Mouse (Mus musculus): ENCODE data around the gene E030030I06Rik.
"Not testable (repeated sequence)": the region's sequence is repeated elsewhere in the genome, so short reads cannot be mapped to it uniquely, and the experiment has no call there.

E030030I06Rik gene

GRCm38 (mm10) chr10:22149073-22149690, at the start of gene E030030I06Rik:
Gene E030030I06Rik (minus strand): TSS chr10:22149270.
- DNase-seq: no peak

- DNase-seq: not testable (repeated sequence)
Measured at GRCm38 (mm10) chr10:22191035-22191434, 42.0 kb upstream of the E030030I06Rik start.

GRCm38 (mm10) chr10:22176515-22176914, 27.4 kb upstream of the E030030I06Rik start:
- DNase-seq: not testable (repeated sequence)

GRCm38 (mm10) chr10:22174190-22174487, 25.1 kb upstream of the E030030I06Rik start:
- not testable (repeated sequence) for DNase-seq

GRCm38 (mm10) chr10:22173335-22174189, 24.5 kb upstream of the E030030I06Rik start:
- not testable (repeated sequence) for DNase-seq

- not testable (repeated sequence) for DNase-seq
Measured at GRCm38 (mm10) chr10:22172431-22173334, 23.6 kb upstream of the E030030I06Rik start.

- DNase-seq: not testable (repeated sequence)
Measured at GRCm38 (mm10) chr10:22169116-22169515, 20.0 kb upstream of the E030030I06Rik start.

- not testable (repeated sequence) for DNase-seq
Measured at GRCm38 (mm10) chr10:22167061-22167460, 18.0 kb upstream of the E030030I06Rik start.

- DNase-seq: not testable (repeated sequence)
Measured at GRCm38 (mm10) chr10:22166025-22166424, 17.0 kb upstream of the E030030I06Rik start.

GRCm38 (mm10) chr10:22165328-22166003, 16.4 kb upstream of the E030030I06Rik start:
- DNase-seq: not testable (repeated sequence)

GRCm38 (mm10) chr10:22163705-22164583, 14.9 kb upstream of the E030030I06Rik start:
- DNase-seq: peak; percentile 75

GRCm38 (mm10) chr10:22163279-22163678, 14.2 kb upstream of the E030030I06Rik start:
- DNase-seq: not testable (repeated sequence)

- DNase-seq: no peak
Measured at GRCm38 (mm10) chr10:22159581-22160140, 10.6 kb upstream of the E030030I06Rik start.

GRCm38 (mm10) chr10:22159131-22159561, 10.1 kb upstream of the E030030I06Rik start:
- no peak for DNase-seq

- DNase-seq: not testable (repeated sequence)
Measured at GRCm38 (mm10) chr10:22158310-22158999, 9.4 kb upstream of the E030030I06Rik start, which contains the start of the genes Raet1e and H60b. Gene Raet1e (plus strand): TSS chr10:22158569. Gene H60b (plus strand): TSS chr10:22158586.

- no peak for DNase-seq
Measured at GRCm38 (mm10) chr10:22154871-22155799, 6.1 kb upstream of the E030030I06Rik start.

- not testable (repeated sequence) for DNase-seq
Measured at GRCm38 (mm10) chr10:22154127-22154526, 5.1 kb upstream of the E030030I06Rik start.

GRCm38 (mm10) chr10:22153147-22153690, 4.1 kb upstream of the E030030I06Rik start:
- DNase-seq: not testable (repeated sequence)

Measured in thymus, postnatal 25 days (tissue).